Mouse (Mus musculus) leukemia stem cell, adult 10-12 weeks (primary cell): ENCODE results near the gene Mrps9. TPM values are rescaled to one million over a fixed set of nuclear protein-coding genes. Genes with fewer than 3 reads are reported as not detected.

ENCODE experiments used
- polyA plus RNA-seq: library from polyadenylated mRNA; stranded (reverse); fragments of >175 nt; gene quantifications from 2 replicates; pipeline ENCODE4 v1.2.3, GENCODE M21; 2012; ENCODE audit warnings: low replicate concordance

The Mrps9 gene
- 27.5 and 37.1 TPM in 2 replicates for polyA plus RNA-seq

DNA sequence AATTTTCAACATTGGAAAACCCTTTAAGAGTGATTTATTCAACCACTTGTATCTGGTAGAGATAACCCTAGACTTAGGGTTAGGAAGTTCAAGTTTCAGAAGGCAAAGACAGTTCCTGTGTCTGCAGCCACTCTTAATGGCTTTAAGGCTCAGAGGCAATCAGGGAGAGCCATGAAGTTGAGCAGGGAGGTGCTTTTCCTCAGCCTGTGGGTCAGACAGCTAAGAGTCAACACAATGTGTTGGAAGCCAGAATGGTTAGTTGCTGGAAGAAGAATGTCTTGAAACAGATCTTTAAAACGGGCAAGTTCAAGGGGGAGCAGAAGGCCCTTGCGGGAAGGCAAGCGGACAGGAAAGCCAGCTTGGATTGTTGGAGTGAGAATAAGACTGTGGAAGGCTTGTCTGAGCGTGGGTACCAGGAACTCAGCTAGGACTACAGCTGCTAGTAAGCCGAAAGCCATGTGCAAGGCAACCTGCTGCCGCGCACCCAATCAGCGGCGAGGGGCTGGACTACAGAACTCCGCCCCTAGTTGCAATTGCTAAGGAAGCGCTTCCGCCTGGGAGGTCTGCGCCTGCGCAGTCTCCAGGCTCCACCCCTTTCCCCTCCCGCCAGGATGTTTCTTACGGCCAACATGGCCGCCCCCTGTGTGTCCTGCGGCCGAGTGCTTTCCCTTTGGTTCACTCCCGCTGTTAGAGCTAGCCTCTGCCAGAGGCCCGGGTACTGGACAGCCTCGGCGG, at the start of gene Mrps9:
Gene Mrps9, plus strand, starts transcription at position 571 of the 735 bp plus-strand sequence.

DNA sequence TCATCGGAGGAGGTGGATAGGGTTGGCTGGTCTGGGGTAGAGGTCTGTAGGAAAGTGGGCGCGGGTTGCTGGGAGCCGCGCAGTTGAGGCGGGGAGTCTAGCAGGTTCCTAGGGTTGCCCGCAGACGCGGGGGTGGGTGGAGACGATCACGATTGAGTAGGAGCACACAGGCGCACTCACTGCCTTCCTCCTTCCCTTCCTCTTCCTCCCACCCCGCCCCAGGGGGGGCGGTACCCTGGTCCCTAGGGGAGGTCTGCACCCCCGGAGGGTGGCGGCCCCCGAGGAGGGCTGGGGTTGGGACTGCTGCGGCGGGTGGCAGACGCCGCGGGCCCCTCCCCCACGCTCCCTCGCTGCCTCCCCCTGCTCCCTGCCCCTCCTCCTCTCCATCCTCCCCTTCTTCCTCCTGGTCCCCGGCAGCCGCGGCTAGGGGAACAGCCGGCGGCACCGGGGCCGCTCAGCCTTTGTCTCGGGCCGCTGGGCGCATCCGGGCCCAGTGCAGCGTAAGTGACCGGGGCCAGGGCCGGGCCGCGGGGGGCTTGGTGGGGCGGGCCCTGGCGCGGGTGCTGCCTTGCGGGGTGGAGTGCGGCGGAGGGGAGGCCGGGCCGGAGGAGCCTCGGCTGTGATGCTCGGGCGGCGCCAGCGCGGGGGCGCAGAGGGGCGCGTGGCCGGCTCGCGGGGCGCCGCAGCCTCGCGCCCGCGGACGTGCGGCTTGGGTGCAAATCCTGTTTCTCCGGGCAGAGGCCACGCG, 101.9 kb downstream of the Mrps9 start, which contains the start of gene Gpr45:
Gene Gpr45, plus strand, starts transcription at position 139 of the 748 bp plus-strand sequence.

Other genes with a start within 250 kb of the Mrps9 start
- 0.03 TPM in 1 of 2 replicates, not detected in the other for gene Pou3f3, start 155.5 kb upstream of the Mrps9 start, polyA plus RNA-seq
- 0.22 and 0.37 TPM in 2 replicates for gene Gpr45, start 101.6 kb downstream of the Mrps9 start, polyA plus RNA-seq
- 7.3 and 13.2 TPM in 2 replicates for gene Tgfbrap1, start 247.4 kb downstream of the Mrps9 start, polyA plus RNA-seq
- 0.47 and 1.3 TPM in 2 replicates for gene AI597479, start 247.5 kb downstream of the Mrps9 start, polyA plus RNA-seq